Comparison of ENCODE assay signal across 20 mouse cellular contexts in genomic region chr11:16851361-16851760, GRCm38 (mm10).
"Had no signal": no experiment of that assay in that cellular context is flagged by ENCODE, and none has a peak within 500 bp of the region (broad histone marks: within the 10 kb centered on the region; RNA-seq: fewer than 3 reads in every experiment).

No protein-coding gene starts in this region.

- ATAC-seq: midbrain, embryonic 16.5 days had no signal

- H3K4me1 ChIP-seq: neural tube, embryonic 13.5 days; neural tube, embryonic 15.5 days; stomach, embryonic 15.5 days had no signal

- H3K4me3 ChIP-seq: midbrain, embryonic 10.5 days; midbrain, embryonic 12.5 days; myocyte; neural tube, embryonic 13.5 days; neural tube, embryonic 15.5 days; stomach, embryonic 15.5 days had no signal

- H3K27ac ChIP-seq: midbrain, embryonic 10.5 days; midbrain, embryonic 12.5 days; neural tube, embryonic 13.5 days; neural tube, embryonic 15.5 days; stomach, embryonic 15.5 days; stomach, postnatal 0 days had no signal

- DNase-seq: lung, adult 18-20 months; lung, embryonic 14.5 days; lung, postnatal 10 days; lung, postnatal 4 days; midbrain, embryonic 14.5 days; retina, postnatal 1 day; right cerebral cortex, adult 18-20 months; right cerebral cortex, postnatal 25 days; right cerebral cortex, postnatal 4 days; thymus, adult 2 months; thymus, postnatal 25 days; thymus, postnatal 4 days had no signal
